Mouse (Mus musculus): Measurements from ENCODE around the gene Slc25a38. TPM values are rescaled to one million over a fixed set of nuclear protein-coding genes. Genes with fewer than 3 reads are reported as not detected.

Gene Slc25a38
- polyA plus RNA-seq, 1 experiment from 2014 or later, result 38.6 TPM

DNA sequence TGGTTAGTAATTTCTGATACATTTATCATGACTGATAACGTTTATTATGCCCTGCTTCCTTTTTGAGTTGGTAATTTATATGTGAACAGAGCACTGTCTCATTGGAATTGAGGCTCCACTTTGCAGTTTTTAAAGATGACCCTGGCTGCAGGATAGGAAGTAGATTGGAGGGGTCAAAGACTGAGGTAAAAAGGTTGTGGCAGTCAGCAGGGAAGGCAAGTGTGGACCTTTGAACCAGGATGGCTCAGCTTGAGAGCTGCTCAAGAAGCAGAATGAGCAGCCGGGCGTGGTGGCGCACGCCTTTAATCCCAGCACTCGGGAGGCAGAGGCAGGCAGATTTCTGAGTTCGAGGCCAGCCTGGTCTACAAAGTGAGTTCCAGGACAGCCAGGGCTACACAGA is 3.3 kb downstream of the Slc25a38 start:
- H3K36me3 ChIP-seq (ENCODE audit: control insufficient read depth, insufficient read depth, low read length), result peaks cover 17% of the 10 kb centered on the region
- no peaks in the 10 kb centered on the region for H3K9me3 ChIP-seq (replicated peaks; ENCODE audit: control insufficient read depth, low read length)
- ATAC-seq, result no peak
- H3K4me1 ChIP-seq (ENCODE audit: control insufficient read depth, insufficient read depth, low read length), result peaks cover 5% of the 10 kb centered on the region
- no peak for DNase-seq (ENCODE audit: low spot score)
- WGBS, result 91% methylated on average over 6 of the region's 7 CpGs
- H3K9ac ChIP-seq (ENCODE audit: low read length), result no peak overlapping the region
- no peak overlapping the region for H3K4me2 ChIP-seq (ENCODE audit: low read length)
- no peaks in the 10 kb centered on the region for H3K27me3 ChIP-seq (replicated peaks; ENCODE audit: control insufficient read depth, insufficient read depth, low read length)
- H3K4me3 ChIP-seq (ENCODE audit: low read depth, low read length), result no peak overlapping the region
- no peak overlapping the region for H3K27ac ChIP-seq (ENCODE audit: low read depth, low read length)

DNA sequence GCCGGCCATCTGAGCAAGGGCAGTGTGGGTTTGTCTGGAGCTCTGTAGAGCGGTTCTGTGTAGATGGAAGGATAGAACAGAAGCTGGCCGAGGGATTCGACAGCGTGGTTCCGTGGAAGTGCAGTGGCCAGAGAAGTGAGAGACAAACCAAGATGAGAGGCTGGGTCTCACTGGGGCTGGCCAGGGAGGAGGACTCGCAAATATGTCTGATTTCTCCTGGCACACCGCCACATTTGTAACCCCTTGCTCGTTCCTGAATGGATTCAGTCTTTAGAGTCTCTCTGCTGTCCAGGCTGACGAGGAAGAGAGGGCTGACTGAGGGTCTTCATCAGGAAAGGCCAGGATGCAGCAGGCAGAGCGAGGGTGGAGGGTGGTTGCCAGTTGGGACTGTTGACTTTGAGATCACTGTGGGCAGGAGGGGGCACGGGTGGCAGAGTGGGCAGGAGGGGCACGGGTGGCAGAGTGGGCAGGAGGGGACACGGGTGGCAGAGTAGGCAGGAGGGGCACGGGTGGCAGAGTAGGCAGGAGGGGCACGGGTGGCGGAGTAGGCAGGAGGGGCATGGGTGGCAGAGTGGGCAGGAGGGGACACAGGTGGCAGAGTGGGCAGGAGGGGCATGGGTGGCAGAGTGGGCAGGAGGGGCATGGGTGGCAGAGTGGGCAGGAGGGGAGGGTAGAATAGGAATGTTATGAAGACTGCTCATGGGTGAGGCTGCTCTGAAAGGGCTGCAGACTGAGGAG is 4.0 kb downstream of the Slc25a38 start:
- no peak for ATAC-seq
- Histone ChIP-seq H3K4me1 (ENCODE audit: control insufficient read depth, insufficient read depth, low read length) (peaks cover 5% of the 10 kb centered on the region), H3K4me2 (ENCODE audit: low read length) (no peak overlapping the region), H3K4me3 (ENCODE audit: low read depth, low read length) (no peak overlapping the region), H3K27ac (ENCODE audit: low read depth, low read length) (no peak overlapping the region), H3K27me3 (replicated peaks; ENCODE audit: control insufficient read depth, insufficient read depth, low read length) (no peaks in the 10 kb centered on the region), H3K36me3 (ENCODE audit: control insufficient read depth, insufficient read depth, low read length) (peaks cover 22% of the 10 kb centered on the region), H3K9me3 (replicated peaks; ENCODE audit: control insufficient read depth, low read length) (no peaks in the 10 kb centered on the region), H3K9ac (ENCODE audit: low read length) (no peak overlapping the region)
- 85% methylated on average over 17 of the region's 17 CpGs for WGBS
- DNase-seq (ENCODE audit: low spot score), result no peak

DNA sequence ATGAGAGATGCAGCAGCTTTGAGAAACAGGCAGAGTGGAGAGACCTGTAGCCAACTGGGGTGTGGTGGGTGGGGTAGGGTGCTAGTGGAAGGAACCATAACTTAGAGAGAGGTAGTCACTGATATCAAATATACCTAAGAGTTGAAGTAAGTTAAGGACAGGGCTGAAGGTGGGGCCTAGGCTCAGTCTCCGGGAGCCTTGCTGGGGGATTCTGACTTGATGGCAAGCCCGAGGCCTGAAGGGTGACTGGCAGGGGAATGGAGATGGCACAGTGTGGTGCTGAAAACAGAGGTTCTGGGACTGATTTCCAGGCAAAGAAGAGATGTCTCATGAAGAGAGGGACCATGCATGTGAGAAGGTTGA is 4.6 kb downstream of the Slc25a38 start:
- DNase-seq (ENCODE audit: low spot score), result no peak
- Histone ChIP-seq H3K9me3 (replicated peaks; ENCODE audit: control insufficient read depth, low read length) (no peaks in the 10 kb centered on the region), H3K4me2 (ENCODE audit: low read length) (no peak overlapping the region), H3K4me3 (ENCODE audit: low read depth, low read length) (no peak overlapping the region), H3K27me3 (replicated peaks; ENCODE audit: control insufficient read depth, insufficient read depth, low read length) (no peaks in the 10 kb centered on the region), H3K9ac (ENCODE audit: low read length) (no peak overlapping the region), H3K27ac (ENCODE audit: low read depth, low read length) (no peak overlapping the region), H3K36me3 (ENCODE audit: control insufficient read depth, insufficient read depth, low read length) (peaks cover 26% of the 10 kb centered on the region), H3K4me1 (ENCODE audit: control insufficient read depth, insufficient read depth, low read length) (peaks cover 5% of the 10 kb centered on the region)
- no peak for ATAC-seq
- WGBS, result 97% methylated on average over 2 of the region's 2 CpGs

DNA sequence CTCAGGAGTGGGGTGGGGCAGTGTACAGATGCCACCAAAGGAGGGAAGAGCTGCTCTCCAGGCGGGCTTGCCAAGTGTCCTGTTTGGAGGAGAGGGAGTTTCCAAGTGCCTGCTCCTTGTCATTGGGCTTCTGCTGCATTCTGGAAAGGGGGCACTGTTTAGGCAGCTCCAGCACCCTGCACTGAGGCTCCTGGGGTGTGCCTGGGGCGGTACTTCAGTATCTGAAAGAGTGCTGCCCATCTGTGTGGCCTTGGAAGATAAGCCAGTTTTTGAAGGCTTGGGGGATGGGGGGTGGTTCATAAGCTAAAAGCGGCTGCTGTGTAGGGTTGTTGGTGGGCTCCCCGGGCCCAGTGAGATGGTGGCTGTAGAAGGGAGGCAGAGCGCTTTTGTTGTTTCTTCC is 5.4 kb downstream of the Slc25a38 start:
- no peak overlapping the region for H3K9ac ChIP-seq (ENCODE audit: low read length)

DNA sequence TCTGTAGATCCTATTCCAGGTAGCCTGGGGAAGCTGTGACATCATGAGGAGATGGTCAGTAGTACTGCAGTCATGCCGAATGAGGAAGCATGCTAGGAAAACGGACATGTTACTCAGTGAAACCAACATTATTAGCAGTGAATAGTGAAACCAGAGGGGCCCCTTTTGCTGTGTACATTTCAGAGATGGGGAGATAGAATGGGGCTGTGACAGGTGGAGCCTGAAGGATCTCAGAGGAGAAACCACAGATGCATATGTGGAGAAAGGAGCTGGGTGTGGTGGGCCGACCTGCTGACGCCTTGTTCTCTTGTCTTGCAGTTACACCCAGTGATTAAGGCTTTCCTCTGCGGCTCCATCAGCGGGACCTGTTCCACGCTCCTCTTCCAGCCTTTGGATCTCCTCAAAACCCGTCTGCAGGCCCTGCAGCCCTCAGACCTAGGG is 6.0 kb downstream of the Slc25a38 start:
- Histone ChIP-seq H3K4me2 (ENCODE audit: low read length) (no peak overlapping the region), H3K27ac (ENCODE audit: low read depth, low read length) (no peak overlapping the region), H3K27me3 (replicated peaks; ENCODE audit: control insufficient read depth, insufficient read depth, low read length) (no peaks in the 10 kb centered on the region), H3K9ac (ENCODE audit: low read length) (no peak overlapping the region), H3K4me3 (ENCODE audit: low read depth, low read length) (no peak overlapping the region), H3K36me3 (ENCODE audit: control insufficient read depth, insufficient read depth, low read length) (peaks cover 40% of the 10 kb centered on the region), H3K9me3 (replicated peaks; ENCODE audit: control insufficient read depth, low read length) (no peaks in the 10 kb centered on the region), H3K4me1 (ENCODE audit: control insufficient read depth, insufficient read depth, low read length) (peaks cover 1% of the 10 kb centered on the region)
- DNase-seq (ENCODE audit: low spot score), result no peak
- 89% methylated on average over 8 of the region's 8 CpGs for WGBS
- ATAC-seq, result no peak

More for the DNA sequence above, 5.4 kb downstream of the Slc25a38 start:
- Histone ChIP-seq H3K36me3 (ENCODE audit: control insufficient read depth, insufficient read depth, low read length) (peaks cover 34% of the 10 kb centered on the region), H3K4me1 (ENCODE audit: control insufficient read depth, insufficient read depth, low read length) (peaks cover 5% of the 10 kb centered on the region), H3K27ac (ENCODE audit: low read depth, low read length) (no peak overlapping the region), H3K27me3 (replicated peaks; ENCODE audit: control insufficient read depth, insufficient read depth, low read length) (no peaks in the 10 kb centered on the region), H3K9me3 (replicated peaks; ENCODE audit: control insufficient read depth, low read length) (no peaks in the 10 kb centered on the region), H3K4me2 (ENCODE audit: low read length) (no peak overlapping the region), H3K4me3 (ENCODE audit: low read depth, low read length) (no peak overlapping the region)
- DNase-seq (ENCODE audit: low spot score) (no peak), ATAC-seq (no peak)
- 81% methylated on average over 5 of the region's 5 CpGs for WGBS

DNA sequence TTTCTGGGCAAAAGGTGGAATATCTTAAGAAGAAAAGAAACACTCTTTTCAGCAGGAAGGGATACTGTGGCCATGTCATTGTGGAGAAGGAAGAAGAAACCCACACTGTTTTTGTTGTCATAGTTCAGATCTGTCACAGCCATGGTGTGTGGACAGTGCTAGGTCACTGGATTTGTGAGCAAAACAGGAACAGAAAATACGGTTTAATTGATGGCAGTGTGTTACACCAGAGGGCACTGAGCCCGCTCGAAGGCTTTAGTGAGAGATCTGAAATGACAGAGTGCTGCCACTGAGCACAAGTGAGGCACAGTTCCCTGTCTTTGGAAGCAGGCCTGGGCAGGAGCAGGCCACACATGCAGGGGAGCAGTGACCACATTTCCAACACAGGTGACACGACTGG is 8.0 kb downstream of the Slc25a38 start:
- no peaks in the 10 kb centered on the region for H3K4me1 ChIP-seq (ENCODE audit: control insufficient read depth, insufficient read depth, low read length)
- WGBS, result 86% methylated on average over 4 of the region's 4 CpGs
- ATAC-seq, result no peak
- H3K9me3 ChIP-seq (replicated peaks; ENCODE audit: control insufficient read depth, low read length), result no peaks in the 10 kb centered on the region
- H3K36me3 ChIP-seq (ENCODE audit: control insufficient read depth, insufficient read depth, low read length), result peaks cover 56% of the 10 kb centered on the region
- H3K4me3 ChIP-seq (ENCODE audit: low read depth, low read length), result no peak overlapping the region
- H3K4me2 ChIP-seq (ENCODE audit: low read length), result no peak overlapping the region
- no peak overlapping the region for H3K9ac ChIP-seq (ENCODE audit: low read length)
- DNase-seq (ENCODE audit: low spot score), result no peak
- H3K27me3 ChIP-seq (replicated peaks; ENCODE audit: control insufficient read depth, insufficient read depth, low read length), result no peaks in the 10 kb centered on the region
- H3K27ac ChIP-seq (ENCODE audit: low read depth, low read length), result no peak overlapping the region

DNA sequence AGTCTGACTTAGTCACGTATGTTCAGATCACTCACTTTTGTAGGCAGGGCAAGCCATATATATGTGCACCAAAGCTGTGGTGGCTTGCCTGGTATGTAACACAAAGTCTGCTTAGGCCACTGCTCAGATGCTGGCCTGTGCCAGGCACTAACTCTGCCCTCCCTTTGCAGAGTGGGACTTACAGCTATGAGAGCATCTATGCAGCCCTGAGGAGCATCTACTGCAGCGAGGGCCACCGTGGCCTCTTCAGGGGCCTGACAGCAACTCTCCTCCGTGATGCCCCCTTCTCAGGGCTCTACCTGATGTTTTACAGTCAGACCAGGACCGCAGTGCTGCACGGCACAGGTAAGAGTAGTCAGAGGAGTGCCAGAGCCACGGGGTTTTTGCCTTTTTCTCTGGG is 10.3 kb downstream of the Slc25a38 start:
- Histone ChIP-seq H3K4me1 (ENCODE audit: control insufficient read depth, insufficient read depth, low read length) (no peaks in the 10 kb centered on the region), H3K4me3 (ENCODE audit: low read depth, low read length) (no peak overlapping the region), H3K27ac (ENCODE audit: low read depth, low read length) (no peak overlapping the region), H3K4me2 (ENCODE audit: low read length) (no peak overlapping the region), H3K36me3 (ENCODE audit: control insufficient read depth, insufficient read depth, low read length) (peaks cover 68% of the 10 kb centered on the region), H3K27me3 (replicated peaks; ENCODE audit: control insufficient read depth, insufficient read depth, low read length) (no peaks in the 10 kb centered on the region), H3K9me3 (replicated peaks; ENCODE audit: control insufficient read depth, low read length) (no peaks in the 10 kb centered on the region), H3K9ac (ENCODE audit: low read length) (no peak overlapping the region)
- ATAC-seq (no peak), DNase-seq (ENCODE audit: low spot score) (no peak)
- 95% methylated on average over 7 of the region's 7 CpGs for WGBS

DNA sequence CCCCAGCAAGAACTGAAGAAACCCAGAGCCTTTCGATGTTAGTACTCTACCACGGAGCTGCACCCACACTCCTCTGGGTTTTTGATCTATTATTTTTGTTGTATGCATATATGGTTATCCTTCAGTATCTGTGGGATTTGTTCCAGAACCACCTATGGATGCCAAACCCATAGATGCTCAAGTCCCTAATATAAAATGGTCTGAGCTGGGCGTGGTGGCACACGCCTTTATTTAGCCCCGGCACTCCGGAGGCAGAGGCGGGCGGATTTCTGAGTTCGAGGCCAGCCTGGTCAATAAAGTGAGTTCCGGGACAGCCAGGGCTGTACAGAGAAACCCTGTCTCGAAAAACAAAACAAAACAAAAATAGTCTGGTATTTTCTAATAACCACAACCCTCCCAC is 16.7 kb downstream of the Slc25a38 start:
- no peak for DNase-seq (ENCODE audit: low spot score)
- Histone ChIP-seq H3K27me3 (replicated peaks; ENCODE audit: control insufficient read depth, insufficient read depth, low read length) (no peaks in the 10 kb centered on the region), H3K27ac (ENCODE audit: low read depth, low read length) (peak overlapping the region; percentile 46; the same call in 1 of the 2 replicates), H3K36me3 (ENCODE audit: control insufficient read depth, insufficient read depth, low read length) (peaks cover 55% of the 10 kb centered on the region), H3K4me2 (ENCODE audit: low read length) (peak overlapping the region; percentile 60), H3K9ac (ENCODE audit: low read length) (peak overlapping the region; percentile 70), H3K4me3 (ENCODE audit: low read depth, low read length) (peak overlapping the region; percentile 97), H3K4me1 (ENCODE audit: control insufficient read depth, insufficient read depth, low read length) (peaks cover 7% of the 10 kb centered on the region), H3K9me3 (replicated peaks; ENCODE audit: control insufficient read depth, low read length) (no peaks in the 10 kb centered on the region)
- WGBS, result 70% methylated on average over 11 of the region's 11 CpGs
- no peak for ATAC-seq

DNA sequence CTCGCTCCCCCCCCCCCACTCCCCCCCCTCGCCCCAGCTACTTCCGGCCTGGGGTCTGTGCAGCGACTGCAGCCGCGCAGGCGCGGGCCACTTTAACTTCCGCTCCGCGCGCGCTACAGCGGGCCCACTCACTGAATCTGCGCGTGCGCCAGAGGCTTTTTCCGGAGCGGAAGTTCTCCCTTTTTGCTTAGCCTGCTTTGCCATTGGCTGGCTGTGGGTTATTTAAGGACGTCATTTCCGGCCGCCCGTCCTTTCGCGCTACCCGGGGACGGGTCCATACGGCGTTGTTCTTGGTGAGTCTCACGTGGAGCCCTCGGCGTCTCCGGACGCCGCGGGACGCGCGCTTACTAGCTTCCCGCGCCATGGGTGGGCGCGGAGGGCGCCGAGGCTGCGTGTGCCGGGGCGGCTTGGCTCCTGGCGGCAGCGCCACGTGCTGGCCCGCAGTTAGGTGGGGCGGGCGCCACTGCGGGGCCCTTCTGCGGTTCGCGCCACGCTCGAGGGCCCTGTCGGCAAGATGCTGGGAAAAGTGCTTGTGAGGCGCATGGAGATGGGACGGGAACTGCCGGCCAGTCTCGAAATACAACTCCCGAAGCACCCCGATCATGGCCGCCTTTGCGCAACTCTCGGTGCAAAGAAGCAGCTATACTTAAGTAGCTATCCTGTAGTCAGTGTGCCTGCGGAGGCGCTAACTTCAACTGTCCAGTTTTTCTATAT is 17.5 kb downstream of the Slc25a38 start, which contains the start of gene Rpsa:
Rpsa (plus strand) TSS at position 152 of the 714 bp plus-strand sequence.
- H3K27ac ChIP-seq (ENCODE audit: low read depth, low read length), result peak within 1 kb of the TSS; percentile 78
- H3K9me3 ChIP-seq (replicated peaks; ENCODE audit: control insufficient read depth, low read length), result no peaks in the 10 kb centered on the region
- ATAC-seq (peak; percentile 99), DNase-seq (ENCODE audit: low spot score) (peak; percentile 99)
- H3K36me3 ChIP-seq (ENCODE audit: control insufficient read depth, insufficient read depth, low read length), result peaks cover 57% of the 10 kb centered on the region
- peaks cover 7% of the 10 kb centered on the region for H3K4me1 ChIP-seq (ENCODE audit: control insufficient read depth, insufficient read depth, low read length)
- H3K27me3 ChIP-seq (replicated peaks; ENCODE audit: control insufficient read depth, insufficient read depth, low read length), result no peaks in the 10 kb centered on the region
- H3K9ac ChIP-seq (ENCODE audit: low read length), result peak within 1 kb of the TSS; percentile 99
- peak within 1 kb of the TSS; percentile 65 for H3K4me2 ChIP-seq (ENCODE audit: low read length)
- under 1% methylated on average over 65 of the region's 72 CpGs for WGBS
- H3K4me3 ChIP-seq (ENCODE audit: low read depth, low read length), result peak within 1 kb of the TSS; percentile 97
